Mouse (Mus musculus): ENCODE results near the gene Snx6.
A peak's percentile ranks its signal among the peaks of the same experiment; 100 is the strongest.
"Not testable (repeated sequence)": the region's sequence is repeated elsewhere in the genome, so short reads cannot be mapped to it uniquely, and the experiment has no call there.

Gene Snx6

DNA sequence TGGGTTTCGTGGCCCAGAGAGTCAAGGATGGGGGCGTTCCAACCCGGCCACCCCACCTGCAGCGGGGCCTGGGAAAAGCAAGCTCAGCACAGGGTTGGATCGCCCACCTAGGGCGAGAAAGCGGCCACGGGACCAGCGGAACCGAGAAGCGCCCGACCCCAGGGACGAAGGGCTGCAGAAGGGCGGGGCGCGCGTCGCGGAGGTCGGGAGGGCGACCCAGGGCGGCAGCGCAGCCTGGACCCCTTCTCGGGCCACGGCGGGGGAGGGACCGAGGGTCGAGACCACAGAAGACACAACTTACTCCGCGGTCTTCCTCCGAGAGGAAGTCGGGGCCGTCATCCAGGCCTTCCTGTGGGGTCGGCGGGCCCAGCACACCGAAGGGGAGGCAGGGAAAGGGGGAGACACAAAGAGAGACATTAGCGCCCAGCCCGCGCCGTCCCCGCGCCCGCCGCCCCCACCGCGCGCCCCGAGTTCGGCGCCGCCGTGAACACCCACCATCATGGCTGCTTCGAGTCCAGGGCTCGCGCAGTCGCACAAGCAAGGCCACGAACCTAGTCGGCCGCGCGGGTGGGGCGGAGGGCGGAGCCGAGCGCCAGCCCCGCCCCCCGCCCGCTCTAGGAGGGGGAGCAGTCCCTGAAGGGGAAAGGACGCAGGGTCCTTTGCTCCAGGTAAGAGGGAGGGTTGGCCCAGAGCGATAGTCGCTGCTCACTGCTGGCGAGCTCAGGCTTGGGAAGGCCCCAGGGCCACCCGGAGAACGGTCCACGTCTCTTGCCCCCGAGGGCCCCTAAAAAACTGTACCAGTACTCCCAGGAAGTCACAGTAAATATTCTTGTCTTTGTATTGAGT, at the start of gene Snx6:
Gene Snx6, minus strand, starts transcription at position 551 of the 846 bp plus-strand sequence.
- DNase-seq (ENCODE audit: extremely low spot score): peak; percentile 91

DNA sequence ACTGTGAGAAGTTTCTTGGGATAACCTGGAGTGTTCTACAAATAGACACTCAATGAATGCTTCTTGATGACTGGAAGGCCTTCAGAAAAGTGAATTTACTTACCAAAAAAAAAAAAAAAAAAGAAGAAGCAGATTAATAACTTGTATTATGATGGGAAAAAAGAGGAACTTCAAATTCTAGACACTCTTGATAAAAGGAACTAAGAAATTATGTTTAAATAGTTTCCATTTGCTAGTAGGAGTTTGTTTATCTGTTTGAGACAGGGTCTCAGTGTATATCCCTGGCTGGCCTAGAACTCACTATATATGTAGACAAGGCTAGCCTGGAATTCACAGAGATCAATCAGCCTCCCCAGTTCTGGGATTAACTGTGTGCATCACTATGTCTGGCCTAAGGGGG, 48.9 kb upstream of the Snx6 start:
- no peak for DNase-seq (ENCODE audit: extremely low spot score)

- no peak for DNase-seq (ENCODE audit: extremely low spot score)
Measured at GRCm38 (mm10) chr12:54841576-54841975, 46.1 kb upstream of the Snx6 start.

- no peak for DNase-seq (ENCODE audit: extremely low spot score)
Measured at GRCm38 (mm10) chr12:54839815-54840214, 44.3 kb upstream of the Snx6 start.

GRCm38 (mm10) chr12:54838931-54839330, 43.4 kb upstream of the Snx6 start:
- no peak for DNase-seq (ENCODE audit: extremely low spot score)

- no peak for DNase-seq (ENCODE audit: extremely low spot score)
Measured at GRCm38 (mm10) chr12:54835608-54836570, 40.4 kb upstream of the Snx6 start.

DNA sequence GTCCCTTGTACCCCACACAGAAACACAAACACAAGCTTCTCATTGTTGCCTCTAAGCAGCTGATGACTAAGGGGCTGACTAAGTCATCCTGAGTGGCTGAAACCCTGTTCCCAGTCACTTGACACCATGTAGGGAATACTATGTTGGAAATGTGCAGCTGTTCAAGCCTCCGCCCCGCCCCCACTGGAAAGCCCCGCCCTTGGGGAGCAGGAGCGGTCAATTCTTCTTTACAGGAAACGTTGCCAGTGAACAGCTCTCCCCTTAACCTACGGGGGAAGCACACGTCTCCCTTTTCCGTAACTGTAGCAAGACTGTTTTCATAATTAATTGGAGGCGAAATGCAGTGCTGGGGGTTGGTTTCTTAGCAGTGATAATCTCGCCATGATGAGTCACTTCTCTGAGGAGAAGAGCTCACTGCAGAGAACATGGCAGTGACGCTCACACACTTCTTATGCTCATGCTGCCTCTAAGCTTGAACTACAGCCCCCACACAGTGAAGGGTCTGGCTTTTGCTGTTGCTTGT, 39.5 kb upstream of the Snx6 start:
- peak; percentile 82 for DNase-seq (ENCODE audit: extremely low spot score)

DNA sequence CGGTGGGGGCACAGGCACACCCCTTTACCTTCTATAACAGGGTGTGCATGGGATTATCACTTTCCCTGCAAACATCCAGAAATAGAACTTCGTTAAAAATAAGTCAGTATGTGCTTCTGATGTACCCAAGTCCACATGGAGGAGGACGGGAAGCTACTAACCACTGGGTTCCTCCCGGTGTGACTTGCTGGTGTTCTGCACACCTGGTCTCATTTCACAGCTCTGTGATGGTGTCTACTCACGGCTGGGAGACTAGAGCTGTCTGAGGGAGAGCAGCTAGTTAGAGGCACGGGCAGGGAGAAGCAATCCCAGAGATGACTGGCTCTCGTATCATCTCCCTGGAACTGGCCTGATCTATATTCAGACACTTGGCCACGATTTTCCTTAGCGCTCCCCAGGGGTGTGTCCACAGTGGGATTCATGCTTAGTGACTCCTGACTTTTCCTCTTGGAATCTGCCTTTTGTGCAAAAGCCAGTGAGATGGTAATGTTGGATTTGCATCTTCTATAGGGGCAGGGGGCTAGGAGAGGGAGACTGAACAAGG, 38.4 kb upstream of the Snx6 start:
- DNase-seq (ENCODE audit: extremely low spot score): no peak

GRCm38 (mm10) chr12:54831927-54832326, 36.4 kb upstream of the Snx6 start:
- not testable (repeated sequence) for DNase-seq (ENCODE audit: extremely low spot score)

GRCm38 (mm10) chr12:54830574-54830973, 35.1 kb upstream of the Snx6 start:
- peak; percentile 70 for DNase-seq (ENCODE audit: extremely low spot score)

DNA sequence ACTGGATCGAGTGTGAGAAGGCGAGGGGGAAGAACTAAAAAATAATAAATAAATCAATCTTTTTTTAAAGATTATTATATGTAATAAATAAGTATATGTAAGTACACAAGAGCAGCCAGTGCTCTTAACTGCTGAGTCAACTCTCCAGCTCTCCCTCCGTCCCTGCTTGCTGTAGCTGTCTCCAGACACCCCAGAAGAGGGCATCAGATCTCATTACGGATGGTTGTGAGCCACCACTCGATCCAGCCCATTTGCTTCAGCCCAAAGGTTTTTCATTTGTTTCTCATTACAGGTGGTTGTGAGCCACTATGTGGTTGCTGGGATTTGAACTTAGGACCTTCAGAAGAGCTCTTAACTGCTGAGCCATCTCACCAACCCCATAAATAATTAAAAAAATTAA, 34.4 kb upstream of the Snx6 start:
- no peak for DNase-seq (ENCODE audit: extremely low spot score)

DNA sequence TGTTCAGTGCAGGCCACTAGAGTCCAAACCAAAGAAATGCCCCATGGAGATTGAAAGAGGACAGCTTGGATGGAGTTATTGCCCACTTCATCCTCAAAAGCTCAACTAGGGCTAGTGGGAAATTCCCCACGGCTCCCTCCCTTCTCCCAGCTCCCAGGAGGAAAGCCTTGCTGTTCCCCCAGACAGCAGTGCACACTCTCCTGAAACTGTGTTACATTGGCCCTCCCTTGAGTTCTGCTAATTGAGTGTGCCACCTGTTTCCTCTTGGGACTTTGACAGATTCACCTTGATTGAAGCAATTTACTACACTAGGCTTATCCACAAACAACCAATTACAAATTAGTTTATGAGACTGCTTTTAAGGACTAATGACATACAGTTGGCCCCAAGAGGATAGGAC, 32.5 kb upstream of the Snx6 start:
- DNase-seq (ENCODE audit: extremely low spot score): no peak

GRCm38 (mm10) chr12:54825202-54825601, 29.7 kb upstream of the Snx6 start:
- DNase-seq (ENCODE audit: extremely low spot score): no peak

GRCm38 (mm10) chr12:54822836-54823426, 27.4 kb upstream of the Snx6 start:
- DNase-seq (ENCODE audit: extremely low spot score): no peak

- DNase-seq (ENCODE audit: extremely low spot score): no peak
Measured at GRCm38 (mm10) chr12:54820684-54821161, 25.2 kb upstream of the Snx6 start.

DNA sequence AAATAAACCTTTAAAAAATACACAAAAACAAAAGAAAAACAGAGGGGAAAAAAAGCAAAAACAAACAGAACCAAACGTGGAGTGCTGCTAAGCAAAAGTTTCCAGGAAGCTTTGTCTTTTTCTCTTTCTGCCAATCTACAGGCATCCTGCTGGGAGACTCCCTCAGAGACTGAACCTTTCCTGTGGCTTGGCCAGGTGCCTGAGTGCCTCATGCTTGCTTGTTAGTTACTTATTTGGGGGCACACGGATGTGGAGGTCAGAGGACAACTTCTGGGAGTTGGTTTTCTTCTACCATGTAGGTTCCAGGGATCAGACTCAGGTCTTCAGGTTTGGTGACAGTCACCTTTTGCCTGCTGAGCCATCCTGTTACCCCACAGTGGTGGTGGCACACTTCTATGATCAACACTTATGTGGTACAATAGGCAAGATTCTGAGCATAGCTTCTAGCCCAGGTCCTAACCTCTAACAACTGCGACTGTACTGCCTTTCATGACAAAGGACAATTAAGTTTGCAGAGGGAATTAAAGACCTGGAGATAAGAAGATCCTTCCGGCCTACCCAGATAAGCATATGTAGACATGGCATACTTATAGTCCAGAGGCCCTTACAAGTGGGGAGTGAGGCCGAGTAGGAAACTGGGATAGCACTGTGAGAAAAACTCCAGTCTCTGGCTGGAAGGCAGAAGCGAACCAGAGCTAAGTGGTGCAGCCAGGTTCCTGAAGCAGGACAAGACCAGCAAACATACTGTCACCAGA, 23.9 kb upstream of the Snx6 start:
- no peak for DNase-seq (ENCODE audit: extremely low spot score)

DNA sequence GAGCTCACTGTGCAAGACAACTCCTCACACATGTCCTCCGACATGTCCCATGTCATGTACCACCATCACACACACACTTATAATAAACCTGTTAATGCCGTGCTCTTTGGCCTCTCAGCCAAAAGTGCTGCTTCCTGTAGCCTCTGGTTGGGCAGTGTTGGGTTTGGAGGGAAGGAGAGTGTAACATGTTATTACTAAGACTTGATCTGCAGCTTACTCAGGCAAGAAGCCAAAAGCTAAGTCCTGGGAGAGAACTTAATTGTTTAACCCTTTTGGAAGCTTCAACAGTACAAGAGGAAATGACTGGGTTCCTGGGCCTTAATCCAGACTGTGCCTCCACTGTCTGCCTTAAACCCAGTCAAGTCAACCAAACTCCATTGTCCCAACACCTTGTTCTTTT, 14.6 kb upstream of the Snx6 start:
- DNase-seq (ENCODE audit: extremely low spot score): no peak

GRCm38 (mm10) chr12:54807481-54807880, 12.0 kb upstream of the Snx6 start:
- no peak for DNase-seq (ENCODE audit: extremely low spot score)

DNA sequence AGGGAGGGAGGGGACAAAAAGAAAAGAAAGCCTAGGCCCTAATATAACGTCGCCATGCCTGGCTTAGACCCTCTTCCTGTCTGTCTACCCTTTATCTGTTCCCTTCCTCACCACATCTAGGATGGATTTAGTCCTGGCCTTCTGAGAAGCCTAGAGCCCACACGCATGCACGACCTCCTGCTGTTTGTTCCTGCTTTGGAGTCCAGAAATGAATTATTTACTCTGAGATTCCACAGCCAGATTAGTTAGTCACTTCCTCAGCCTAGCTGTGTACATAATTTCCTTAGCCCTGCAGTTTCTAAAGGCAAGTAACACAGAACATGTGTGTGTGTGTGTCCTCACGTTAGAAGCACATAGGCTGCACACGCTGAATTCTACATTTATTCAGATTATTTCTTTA, 10.6 kb upstream of the Snx6 start:
- no peak for DNase-seq (ENCODE audit: extremely low spot score)

GRCm38 (mm10) chr12:54805254-54806002, 9.9 kb upstream of the Snx6 start:
- DNase-seq (ENCODE audit: extremely low spot score): no peak
